Mouse (Mus musculus): Measurements from ENCODE around the gene Lsamp.

GRCm38 (mm10) chr16:42033449-42033848 is 2049.3 kb downstream of the Lsamp start:
- TF ChIP-seq CHD2 (IDR thresholded peaks at IDR 0.05; ENCODE audit: low read length) (no peak), USF2 (conservative IDR thresholded peaks at IDR 0.05; ENCODE audit: low read depth, low read length) (no peak)
